Mouse (Mus musculus): ENCODE results near the gene Isyna1.

GRCm38 (mm10) chr8:70605871-70606779 lies 12.0 kb downstream of the Isyna1 start:
- TF ChIP-seq CTCF (IDR thresholded peaks at IDR 0.05; ENCODE audit: low read depth) (no peak), EP300 (optimal IDR thresholded peaks at IDR 0.05) (no peak)
